Mouse (Mus musculus) T-cell, adult 2 months (primary cell): ENCODE results near the gene Rbm17.
"Not testable (repeated sequence)": the region's sequence is repeated elsewhere in the genome, so short reads cannot be mapped to it uniquely, and the experiment has no call there.

Experiments
- DNase-seq: peaks from one replicate; pipeline ENCODE4 v3.0.0; 2022; ENCODE audit warnings: low spot score

Gene Rbm17

GRCm38 (mm10) chr2:11604053-11604452, at the start of gene Rbm17:
Rbm17 (minus strand) TSS chr2:11604153.
- no peak for DNase-seq

- DNase-seq: peak; percentile 94
Observed at GRCm38 (mm10) chr2:11653330-11653729, 49.4 kb upstream of the Rbm17 start.

GRCm38 (mm10) chr2:11652780-11653179, 48.8 kb upstream of the Rbm17 start:
- DNase-seq: peak; percentile 18

GRCm38 (mm10) chr2:11652196-11652595, 48.2 kb upstream of the Rbm17 start:
- no peak for DNase-seq

GRCm38 (mm10) chr2:11651476-11651875, 47.5 kb upstream of the Rbm17 start:
- peak; percentile 23 for DNase-seq

GRCm38 (mm10) chr2:11645297-11645696, 41.3 kb upstream of the Rbm17 start:
- no peak for DNase-seq

GRCm38 (mm10) chr2:11644057-11644456, 40.1 kb upstream of the Rbm17 start:
- no peak for DNase-seq

- peak; percentile 49 for DNase-seq
Observed at GRCm38 (mm10) chr2:11642451-11642941, 38.5 kb upstream of the Rbm17 start, which contains the start of gene Il2ra. Il2ra (plus strand) TSS chr2:11642807.

GRCm38 (mm10) chr2:11637115-11637514, 33.2 kb upstream of the Rbm17 start:
- DNase-seq: peak; percentile 45

- DNase-seq: peak; percentile 51
Observed at GRCm38 (mm10) chr2:11636138-11636480, 32.2 kb upstream of the Rbm17 start.

- no peak for DNase-seq
Observed at GRCm38 (mm10) chr2:11635471-11636137, 31.7 kb upstream of the Rbm17 start.

- DNase-seq: no peak
Observed at GRCm38 (mm10) chr2:11635035-11635434, 31.1 kb upstream of the Rbm17 start.

GRCm38 (mm10) chr2:11625890-11626289, 21.9 kb upstream of the Rbm17 start, which contains the start of gene Gm17490:
Gm17490 (minus strand) TSS chr2:11626264.
- no peak for DNase-seq

- DNase-seq: no peak
Observed at GRCm38 (mm10) chr2:11623726-11624125, 19.8 kb upstream of the Rbm17 start.

GRCm38 (mm10) chr2:11623173-11623572, 19.2 kb upstream of the Rbm17 start:
- DNase-seq: no peak

GRCm38 (mm10) chr2:11619598-11619997, 15.6 kb upstream of the Rbm17 start:
- peak; percentile 43 for DNase-seq

- peak; percentile 49 for DNase-seq
Observed at GRCm38 (mm10) chr2:11616846-11617245, 12.9 kb upstream of the Rbm17 start.

- not testable (repeated sequence) for DNase-seq
Observed at GRCm38 (mm10) chr2:11612939-11613338, 9.0 kb upstream of the Rbm17 start.

- DNase-seq: not testable (repeated sequence)
Observed at GRCm38 (mm10) chr2:11606718-11607117, 2.8 kb upstream of the Rbm17 start.

GRCm38 (mm10) chr2:11604911-11605310, 958 bp upstream of the Rbm17 start:
- DNase-seq: no peak

GRCm38 (mm10) chr2:11602506-11603489, 1.2 kb downstream of the Rbm17 start:
- peak; percentile 95 for DNase-seq

GRCm38 (mm10) chr2:11601795-11602194, 2.2 kb downstream of the Rbm17 start:
- no peak for DNase-seq

GRCm38 (mm10) chr2:11597906-11598305, 6.0 kb downstream of the Rbm17 start:
- DNase-seq: no peak
